Mouse (Mus musculus) layer of hippocampus, adult 2 months (tissue): ENCODE measurements at regions not wholly inside any gene's neighbourhood (a gene's known extent, or its start where the extent isn't known, plus 50 kb on each side); places are given as distances from the start of the nearest gene placed in this dataset.

Experiments used
- DNase-seq, 2 experiments: peaks; one replicate each; pipeline ENCODE4 v3.0.0; 2022; ENCODE audit warnings: low spot score in 2 of 2
- H3K27ac ChIP-seq: fragments of 200-600 bp; 2 replicates; pipeline ENCODE4 v1.8.1; 2022
- H3K4me3 ChIP-seq: fragments of 200-600 bp; 2 replicates; pipeline ENCODE4 v1.8.1; 2022; ENCODE audit warnings: mild to moderate bottlenecking
- CTCF ChIP-seq: fragments of 200-600 bp; conservative IDR thresholded peaks from 2 replicates; pipeline ENCODE4 v1.8.1; 2022; ENCODE audit warnings: antibody characterized with exemption, mild to moderate bottlenecking, moderate library complexity

GRCm38 (mm10) chr8:103913927-103914640 is 187.3 kb upstream of the Cdh5 start:
- peak; percentile 75 for TF ChIP-seq CTCF
- H3K4me3 ChIP-seq: no peak overlapping the region

DNA sequence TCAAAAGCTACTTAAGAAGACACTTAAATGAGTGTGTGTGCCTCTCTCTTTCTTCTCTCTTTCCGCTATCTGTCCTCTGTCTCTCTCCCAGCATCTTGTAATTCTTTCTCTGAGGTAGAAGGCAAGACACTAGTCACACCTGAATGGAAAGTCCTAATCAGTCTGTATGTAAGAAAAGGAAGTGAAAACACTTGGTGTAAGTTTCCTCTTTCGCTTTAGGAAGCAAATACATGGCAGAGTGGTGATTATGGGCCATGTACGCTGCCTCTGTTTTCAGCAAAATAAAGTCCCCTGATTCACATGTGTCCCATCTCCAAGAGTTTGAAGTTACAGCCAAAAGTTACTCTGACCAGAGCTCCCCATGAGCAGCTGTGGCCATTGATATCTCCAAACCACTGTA is 182.1 kb upstream of the Cdh5 start:
- H3K4me3 ChIP-seq: no peak overlapping the region
- TF ChIP-seq CTCF: no peak
- no peak for DNase-seq
- no peak overlapping the region for H3K27ac ChIP-seq

More at GRCm38 (mm10) chr8:103913927-103914640, 187.3 kb upstream of the Cdh5 start:
- DNase-seq: peak; percentile 13 to 27
- no peak overlapping the region for H3K27ac ChIP-seq

DNA sequence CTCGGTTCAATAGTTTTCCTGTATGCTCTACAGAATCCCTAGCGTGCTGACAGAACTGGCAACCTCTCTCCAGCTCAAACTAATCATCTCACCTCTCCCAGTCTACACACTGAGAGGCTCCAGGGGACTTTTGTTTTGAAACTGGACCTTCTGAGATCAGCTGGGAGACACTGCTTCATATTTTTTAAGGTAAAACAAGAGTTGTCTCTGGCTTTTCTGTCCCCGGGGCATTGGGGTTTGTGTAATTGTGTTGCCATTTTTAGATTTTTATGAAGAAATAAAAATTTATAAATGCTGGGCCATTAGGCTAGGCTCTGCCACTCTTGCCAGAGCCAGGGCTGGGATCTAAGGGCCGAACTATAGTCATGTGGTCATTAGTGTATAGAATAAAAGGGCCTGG is 179.8 kb upstream of the Cdh5 start:
- no peak overlapping the region for H3K4me3 ChIP-seq
- no peak for DNase-seq
- TF ChIP-seq CTCF: no peak
- H3K27ac ChIP-seq: no peak overlapping the region

DNA sequence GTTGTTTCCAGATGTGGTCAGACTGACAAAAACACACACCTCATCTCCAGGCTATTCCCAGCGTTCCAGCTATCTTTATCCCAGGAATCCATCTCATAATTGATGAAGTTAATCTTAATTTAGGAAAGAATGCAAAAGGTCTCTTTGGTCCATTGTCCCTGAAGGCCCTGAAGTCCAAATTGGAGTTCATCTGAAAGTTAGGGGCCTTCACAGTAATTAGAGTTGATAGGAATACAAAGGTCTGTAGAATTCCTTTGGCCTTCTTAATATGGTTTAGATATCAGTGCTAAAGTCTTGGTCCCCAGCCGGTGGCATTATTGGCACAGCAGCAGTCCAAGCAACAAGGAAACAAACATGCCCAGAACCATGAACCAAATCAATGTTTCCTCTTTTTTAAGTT is 178.7 kb upstream of the Cdh5 start:
- H3K4me3 ChIP-seq: no peak overlapping the region
- DNase-seq: no peak
- H3K27ac ChIP-seq: no peak overlapping the region
- TF ChIP-seq CTCF: no peak

DNA sequence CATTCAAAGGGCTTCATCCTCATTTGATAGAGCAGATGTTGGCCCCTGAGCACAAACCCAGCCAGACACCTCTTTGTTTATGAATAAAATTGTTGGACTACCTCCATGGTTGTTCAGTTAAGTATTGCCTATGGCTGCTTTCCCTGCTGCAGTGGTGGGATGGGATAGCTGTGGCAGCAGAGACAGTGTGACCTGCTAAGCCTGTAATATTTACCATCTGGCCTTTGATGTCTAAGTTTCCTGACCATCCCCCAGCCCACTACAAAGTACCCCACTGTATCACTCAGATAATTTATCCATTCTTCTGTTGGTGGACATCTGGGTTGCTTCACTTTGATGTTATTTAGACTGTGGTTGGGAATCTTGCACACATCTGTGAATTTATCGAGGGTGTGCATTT is 168.7 kb upstream of the Cdh5 start:
- DNase-seq: no peak
- H3K27ac ChIP-seq: no peak overlapping the region
- TF ChIP-seq CTCF: no peak
- no peak overlapping the region for H3K4me3 ChIP-seq

DNA sequence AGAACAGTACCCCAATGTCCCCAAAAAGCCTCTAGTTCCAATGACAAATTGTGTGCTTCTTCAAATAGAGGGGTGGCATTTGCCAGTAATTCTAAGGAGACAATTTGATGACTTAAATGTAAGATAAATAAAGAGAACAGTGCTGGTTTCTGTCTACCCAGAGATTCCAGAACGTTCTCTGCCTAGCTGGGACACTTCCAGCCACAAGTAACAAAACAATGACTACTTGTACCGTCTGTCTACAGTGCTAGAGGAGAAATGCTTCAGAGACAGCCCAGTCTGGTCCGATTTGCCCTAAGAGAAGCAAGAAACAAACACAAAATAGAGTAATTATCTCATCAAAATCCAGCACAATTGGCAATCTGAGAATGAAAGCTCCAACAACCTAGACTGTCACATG is 164.9 kb upstream of the Cdh5 start:
- no peak overlapping the region for H3K4me3 ChIP-seq
- DNase-seq: peak in 1 of 2 experiments; percentile 16
- no peak for TF ChIP-seq CTCF
- H3K27ac ChIP-seq: peak overlapping the region; percentile 18; the same call in 1 of the 2 replicates

DNA sequence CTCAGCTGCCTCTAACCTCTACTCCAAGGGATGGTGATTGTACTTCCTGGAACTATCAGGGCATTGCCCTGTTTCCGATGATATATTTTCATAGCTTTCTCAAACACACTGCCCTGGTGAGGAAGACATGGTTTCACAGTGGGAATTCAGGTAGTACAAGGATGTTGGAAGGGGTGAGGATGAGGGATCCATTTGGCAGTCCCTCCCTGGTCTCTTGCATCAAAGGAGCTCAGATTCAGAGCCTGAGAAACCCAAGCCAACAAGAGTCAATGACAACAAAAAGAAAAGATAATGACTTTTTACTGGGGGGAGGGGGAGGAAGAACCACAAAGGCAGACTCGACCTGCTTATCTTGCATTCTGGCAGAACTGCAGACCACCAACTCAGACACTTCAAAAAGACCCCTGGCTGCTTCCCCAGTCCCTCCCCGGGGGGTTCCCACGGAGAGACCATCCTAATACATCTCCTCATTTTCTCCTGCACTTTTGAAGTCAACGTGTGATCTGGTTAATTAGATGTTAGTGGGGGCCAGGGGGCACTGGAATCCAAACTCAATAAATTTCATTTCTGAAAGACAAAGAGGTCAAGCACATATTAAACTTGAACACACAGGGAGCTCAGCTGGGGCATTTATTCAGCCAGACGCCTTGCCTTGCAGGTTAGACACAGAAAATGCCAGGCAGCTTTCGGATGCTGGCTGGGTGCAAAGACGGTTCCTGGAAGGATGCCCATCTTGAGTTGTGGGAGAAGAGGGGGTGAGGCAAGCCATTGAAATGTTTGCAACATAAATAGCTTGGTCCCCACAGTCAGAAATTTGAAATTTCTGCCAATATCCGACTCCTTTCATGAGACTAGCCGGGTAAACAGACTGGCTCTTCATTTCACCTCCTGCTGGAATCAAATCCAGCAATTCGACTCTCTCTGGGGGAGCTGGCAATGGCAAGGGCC is 162.9 kb upstream of the Cdh5 start:
- TF ChIP-seq CTCF: no peak
- Histone ChIP-seq H3K4me3 (no peak overlapping the region), H3K27ac (no peak overlapping the region)
- peak; percentile 41 to 63 for DNase-seq

- no peak overlapping the region for H3K27ac ChIP-seq
- TF ChIP-seq CTCF: peak; percentile 55
- DNase-seq: peak in 1 of 2 experiments; percentile 36
These were observed 160.4 kb upstream of the Cdh5 start for GRCm38 (mm10) chr8:103940958-103941532.

DNA sequence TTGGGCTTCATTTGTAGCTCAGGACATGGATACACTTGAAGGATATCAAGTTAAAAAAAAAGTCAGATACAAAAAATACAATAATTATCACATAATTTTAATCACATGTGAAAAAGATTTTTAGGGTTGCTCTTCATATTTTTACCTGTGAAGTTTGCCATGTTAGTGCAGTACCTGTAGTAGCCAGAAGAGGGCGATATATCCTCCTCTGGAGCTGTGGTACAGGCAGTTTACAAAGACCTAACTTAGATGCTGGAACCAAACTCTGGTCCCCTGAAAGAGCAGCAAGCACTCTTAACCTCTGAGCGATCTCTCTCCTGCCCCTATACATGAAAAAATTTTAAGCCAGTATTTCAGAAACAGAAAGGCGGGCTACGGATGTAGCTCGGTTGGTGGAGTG is 153.0 kb upstream of the Cdh5 start:
- TF ChIP-seq CTCF: peak; percentile 69
- Histone ChIP-seq H3K4me3 (no peak overlapping the region), H3K27ac (no peak overlapping the region)
- no peak for DNase-seq

More at GRCm38 (mm10) chr8:103940958-103941532, 160.4 kb upstream of the Cdh5 start:
- no peak overlapping the region for H3K4me3 ChIP-seq

DNA sequence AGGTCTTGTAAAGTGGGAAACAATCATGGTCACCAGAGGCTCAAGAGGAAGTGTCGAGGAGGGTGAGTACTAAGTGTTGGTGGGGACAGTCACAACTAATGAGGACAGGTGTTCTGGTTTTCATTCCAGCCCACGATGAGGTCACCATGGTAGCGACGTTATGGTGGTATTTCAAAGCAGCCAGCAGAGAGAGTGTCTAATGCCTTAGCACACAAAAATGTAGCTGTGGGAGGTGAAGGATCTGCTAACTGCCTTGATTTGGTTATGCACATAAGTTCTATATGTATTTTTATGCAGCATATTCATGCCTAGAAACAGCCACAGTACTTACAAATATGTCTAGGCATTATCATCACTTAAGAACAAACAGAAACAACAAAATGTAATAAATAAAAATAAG is 151.0 kb upstream of the Cdh5 start:
- Histone ChIP-seq H3K4me3 (no peak overlapping the region), H3K27ac (no peak overlapping the region)
- DNase-seq: no peak
- no peak for TF ChIP-seq CTCF

DNA sequence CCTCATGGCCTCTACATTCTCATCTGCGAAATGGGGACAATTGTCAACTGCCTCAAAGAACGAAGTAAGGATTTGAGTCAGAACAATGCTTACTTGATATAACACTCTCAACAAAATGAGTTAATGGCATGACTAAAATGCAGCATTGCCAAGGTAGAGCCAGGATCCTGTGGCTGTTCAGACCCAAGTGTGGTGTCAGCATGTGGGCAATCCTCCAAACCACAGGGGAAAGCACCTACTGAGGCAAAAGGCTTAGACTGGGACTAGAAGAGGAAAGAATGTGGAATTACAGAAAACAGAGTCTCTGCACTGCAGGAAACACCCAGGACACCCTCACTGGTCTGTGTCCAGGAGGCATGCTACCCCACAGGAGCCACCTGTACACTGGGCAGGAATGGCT is 147.8 kb upstream of the Cdh5 start:
- no peak overlapping the region for H3K27ac ChIP-seq
- TF ChIP-seq CTCF: no peak
- no peak for DNase-seq
- H3K4me3 ChIP-seq: no peak overlapping the region

DNA sequence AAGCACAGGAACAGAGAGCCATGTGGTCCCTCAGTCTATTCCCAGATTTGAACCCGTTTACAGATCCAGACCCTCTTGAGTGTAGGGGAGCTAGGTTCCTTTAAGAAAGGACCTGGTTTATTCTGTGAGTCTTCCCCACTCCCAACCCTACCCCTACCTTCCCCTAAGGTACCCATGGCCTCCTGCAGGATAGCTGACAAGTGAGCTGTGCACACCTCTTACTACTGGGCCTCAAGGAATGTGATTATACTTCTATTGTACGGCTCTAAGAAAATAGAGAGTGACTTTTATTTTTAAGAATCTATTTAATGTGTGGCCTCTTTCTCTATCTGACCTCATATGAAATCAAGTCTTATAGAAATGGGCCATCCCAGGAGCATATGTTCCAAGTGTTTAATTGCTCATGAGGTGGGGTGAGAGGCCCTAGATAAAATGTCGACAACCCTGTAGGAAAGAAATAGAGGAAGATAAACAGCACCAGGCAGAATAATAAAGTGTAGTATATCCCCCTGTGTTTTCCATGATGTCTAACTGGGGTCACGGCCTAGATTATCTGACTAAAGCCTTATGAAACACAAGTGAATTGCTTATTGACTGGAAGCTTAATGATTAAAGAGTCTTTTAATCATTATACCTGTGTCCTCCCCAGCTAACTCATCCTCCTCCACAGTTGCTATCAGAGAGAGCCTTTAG is 145.7 kb upstream of the Cdh5 start:
- Histone ChIP-seq H3K4me3 (no peak overlapping the region), H3K27ac (no peak overlapping the region)
- no peak for TF ChIP-seq CTCF
- DNase-seq: no peak

DNA sequence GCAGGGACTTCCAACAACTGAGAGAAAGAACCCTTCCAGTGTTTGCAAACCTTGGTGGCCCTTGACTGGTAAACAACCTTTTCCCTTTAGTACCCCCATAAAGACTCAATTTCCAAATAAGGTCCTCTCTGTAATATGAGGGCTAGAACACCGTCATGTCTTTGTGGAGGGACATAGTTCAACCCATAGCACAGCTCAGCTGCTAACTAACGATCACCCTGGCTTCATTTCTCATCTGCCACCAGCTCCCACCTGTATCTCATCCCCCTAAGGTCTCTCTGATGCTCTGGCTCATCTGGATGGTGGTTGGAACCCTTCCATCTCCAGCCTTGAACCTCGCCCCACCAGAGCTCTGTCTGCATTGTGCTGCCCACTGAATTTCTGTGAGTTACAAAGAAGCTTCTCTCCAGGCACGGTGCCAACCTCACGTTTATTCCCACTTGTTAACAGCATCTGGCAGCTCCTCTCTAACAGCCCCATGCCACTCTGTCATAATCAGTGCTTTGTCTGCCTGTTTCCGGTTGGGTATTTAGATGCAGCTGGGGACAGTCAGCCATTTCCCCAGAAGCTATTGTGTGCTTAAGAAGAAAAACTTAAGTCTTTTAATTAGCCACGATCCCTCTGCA is 137.0 kb upstream of the Cdh5 start:
- Histone ChIP-seq H3K4me3 (no peak overlapping the region), H3K27ac (no peak overlapping the region)
- TF ChIP-seq CTCF: no peak
- peak in 1 of 2 experiments; percentile 16 for DNase-seq
